Mouse (Mus musculus): ENCODE measurements around the gene Elovl6.

DNA sequence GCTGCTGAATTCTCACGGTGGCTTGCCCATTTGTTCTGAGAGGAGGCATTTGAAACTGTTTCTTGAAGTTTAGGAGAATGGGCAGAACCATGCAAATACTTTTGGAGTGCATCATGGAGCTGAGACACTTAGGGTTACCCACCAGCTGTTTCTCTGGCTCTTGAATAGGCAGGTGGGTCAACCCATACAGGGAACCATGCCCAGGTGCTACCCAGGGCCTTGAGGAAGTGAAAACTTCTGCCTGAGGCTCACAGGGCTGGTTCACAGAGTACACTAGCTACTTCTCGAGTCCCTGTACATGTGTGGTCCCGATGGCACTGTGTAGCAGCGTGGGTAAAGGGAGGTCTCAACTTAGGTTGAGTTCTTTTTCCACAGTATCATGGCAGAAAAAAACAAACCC lies 43.4 kb upstream of the Elovl6 start:
- no peak for TF ChIP-seq CTCF (IDR thresholded peaks at IDR 0.05; ENCODE audit: extremely low read depth, insufficient read depth, low read length)
- no peak for TF ChIP-seq POLR2A (IDR thresholded peaks at IDR 0.05; ENCODE audit: extremely low read depth, insufficient read depth, low read length)

All from cortical plate, adult 2 months (tissue).